Mouse (Mus musculus) adrenal gland, postnatal 14 days (tissue): ENCODE results near the gene Carns1. TPM values are rescaled to one million over a fixed set of nuclear protein-coding genes. Genes with fewer than 3 reads are reported as not detected.
A peak's percentile ranks its signal among the peaks of the same experiment; 100 is the strongest.

Experiments used
- DNase-seq: peaks from one replicate; pipeline ENCODE4 v3.0.0; 2021; ENCODE audit warnings: mixed read lengths
- long read RNA-seq, 2 experiments: library from polyadenylated mRNA; stranded (forward); transcript quantifications; one replicate each; pipeline ENCODE4 v2.0.0; 2021
- total RNA-seq: library from RNA; stranded (reverse); gene quantifications from 2 replicates; pipeline ENCODE4 v1.2.3, GENCODE M21; 2021

The Carns1 gene
- 2.6 and 4.1 TPM in 2 replicates for total RNA-seq
- long read RNA-seq, experiment 1, partial matches to known transcripts = 1 of 3 reads
- long read RNA-seq, experiment 1, other reads (novel, unspliced or antisense) = 2 of 3 reads
- long read RNA-seq, experiment 2 = 0 reads

DNA sequence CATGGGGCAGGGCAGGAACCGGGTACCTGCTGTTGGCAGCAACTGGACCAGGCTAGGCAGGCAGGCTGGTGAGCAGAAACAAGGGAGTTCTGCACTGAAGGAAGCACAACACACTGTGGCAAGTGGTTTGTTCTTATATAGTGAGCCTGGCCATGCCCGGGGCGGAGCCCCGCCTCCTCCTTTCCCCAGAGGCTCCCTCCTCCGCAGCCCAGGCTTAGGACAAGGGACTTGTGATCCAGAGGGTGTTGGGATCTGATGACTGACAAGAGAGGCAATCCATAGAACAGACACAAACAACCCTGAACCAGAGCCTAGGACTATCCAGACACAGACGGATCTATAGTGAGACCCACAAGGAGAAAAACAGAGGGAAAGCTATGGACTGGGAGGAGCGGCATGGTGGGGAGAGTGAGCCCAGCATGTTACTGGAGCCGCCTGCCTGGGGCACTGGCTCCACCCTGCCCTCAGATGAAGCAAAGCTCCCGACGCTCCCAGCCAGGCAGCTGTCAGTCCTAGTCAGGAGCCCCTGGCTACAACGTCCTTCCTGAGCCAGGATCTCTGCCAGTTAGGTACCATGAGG, at the start of gene Carns1:
Carns1 (minus strand) TSS at position 112 of the 580 bp plus-strand sequence.
- DNase-seq = no peak

DNA sequence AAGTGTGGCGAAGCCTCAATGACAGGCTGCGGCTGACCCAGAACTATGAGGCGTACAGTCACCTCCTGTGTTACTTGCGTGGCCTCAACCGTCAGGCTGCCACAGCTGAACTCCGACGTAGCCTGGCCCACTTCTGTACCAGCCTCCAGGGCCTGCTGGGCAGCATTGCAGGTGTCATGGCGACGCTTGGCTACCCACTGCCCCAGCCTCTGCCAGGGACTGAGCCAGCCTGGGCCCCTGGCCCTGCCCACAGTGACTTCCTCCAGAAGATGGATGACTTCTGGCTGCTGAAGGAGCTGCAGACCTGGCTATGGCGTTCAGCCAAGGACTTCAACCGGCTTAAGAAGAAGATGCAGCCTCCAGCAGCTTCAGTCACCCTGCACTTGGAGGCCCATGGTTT, 46.9 kb upstream of the Carns1 start:
- peak; percentile 60 for DNase-seq

- no peak for DNase-seq
Measured at GRCm38 (mm10) chr19:4220957-4221743, 45.9 kb upstream of the Carns1 start.

- no peak for DNase-seq
Measured at GRCm38 (mm10) chr19:4220416-4220815, 45.1 kb upstream of the Carns1 start.

DNA sequence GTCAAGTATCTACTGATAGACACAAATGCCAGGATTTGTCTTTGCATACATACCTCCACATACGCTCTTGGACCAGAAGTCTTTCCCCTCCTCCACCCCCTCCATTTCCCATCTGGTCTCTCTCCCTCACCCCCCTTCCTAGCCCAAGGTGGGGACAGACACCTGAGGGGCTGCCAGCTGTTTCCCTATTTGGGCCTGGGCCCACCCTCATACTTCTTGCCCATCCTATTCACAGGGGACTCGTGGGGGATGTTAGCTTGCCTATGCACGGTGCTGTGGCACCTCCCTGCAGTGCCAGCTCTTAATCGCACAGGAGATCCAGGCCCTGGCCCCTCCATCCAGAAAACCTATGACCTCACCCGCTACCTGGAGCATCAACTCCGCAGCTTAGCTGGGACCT, 44.7 kb upstream of the Carns1 start:
- DNase-seq = no peak

GRCm38 (mm10) chr19:4218784-4219183, 43.5 kb upstream of the Carns1 start:
- DNase-seq = no peak

DNA sequence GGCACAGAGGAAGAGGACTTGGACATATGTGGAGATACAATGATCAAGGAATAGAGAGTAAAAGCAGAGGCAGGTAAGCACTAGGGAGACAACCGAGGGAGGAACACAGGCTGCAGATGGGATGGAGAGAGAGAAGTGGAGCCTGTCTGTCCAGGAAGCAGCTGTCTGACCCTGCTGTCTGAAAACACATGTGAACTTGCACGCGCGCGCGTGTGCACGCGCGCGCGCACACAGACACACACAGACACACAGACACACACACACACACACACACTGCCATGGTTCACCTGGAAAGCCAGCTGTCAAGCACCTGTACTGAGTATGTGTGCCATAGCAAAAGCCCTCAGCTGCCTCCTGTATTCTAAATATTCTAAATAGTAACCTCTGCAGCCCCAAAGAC, 43.0 kb upstream of the Carns1 start:
- no peak for DNase-seq

- DNase-seq = no peak
Measured at GRCm38 (mm10) chr19:4217855-4218254, 42.6 kb upstream of the Carns1 start.

DNA sequence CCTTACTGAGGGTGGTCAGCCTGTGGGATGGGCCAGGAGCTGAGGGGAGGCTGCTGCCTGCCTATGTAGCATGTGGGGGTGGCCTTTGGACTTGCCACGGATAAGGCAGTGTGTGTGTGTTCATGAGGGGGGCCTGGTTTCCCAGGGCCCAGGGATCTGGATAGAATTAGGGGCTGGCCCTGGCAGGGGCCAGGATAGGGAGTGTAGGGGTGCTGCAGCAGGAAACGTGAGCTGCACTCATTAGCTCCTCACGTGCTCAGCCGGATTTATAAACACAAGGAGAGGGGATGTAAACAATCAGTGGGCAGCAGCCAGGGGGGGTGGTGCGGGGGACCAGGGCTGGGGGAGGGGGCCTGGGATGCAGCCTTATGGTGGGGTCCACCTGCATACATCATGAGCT, 41.9 kb upstream of the Carns1 start:
- DNase-seq = no peak

DNA sequence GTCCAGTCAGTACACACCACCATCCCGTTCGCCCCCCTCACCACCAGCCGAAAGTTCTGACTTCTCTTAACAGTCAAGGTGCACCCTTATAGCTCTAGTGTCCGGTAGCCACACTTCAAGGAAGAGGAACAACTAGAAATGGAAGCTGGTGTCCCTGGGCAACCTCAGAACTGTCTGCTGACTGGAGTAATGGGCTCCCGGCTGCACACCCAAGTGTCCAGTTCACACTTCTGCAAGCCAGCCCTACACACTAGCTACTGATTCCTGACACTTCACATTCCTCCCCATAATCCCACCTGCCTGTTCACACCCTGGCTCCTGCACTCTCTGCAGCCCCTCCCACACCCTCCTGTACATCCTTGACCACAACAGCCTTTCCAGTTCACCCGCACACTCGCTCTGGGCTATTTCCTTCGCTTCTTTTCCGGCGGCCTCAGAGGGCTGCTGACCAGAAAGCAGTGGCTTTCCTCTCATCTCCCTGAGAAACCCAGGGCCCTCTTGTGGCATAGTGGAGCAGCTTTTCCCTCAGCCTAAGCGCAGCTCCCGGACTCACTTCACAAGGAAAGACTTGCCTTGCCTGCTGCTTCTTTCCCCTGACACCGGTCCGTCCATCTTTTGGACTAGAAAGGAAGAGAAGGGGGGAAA, 40.9 kb upstream of the Carns1 start:
- DNase-seq = peak; percentile 71

DNA sequence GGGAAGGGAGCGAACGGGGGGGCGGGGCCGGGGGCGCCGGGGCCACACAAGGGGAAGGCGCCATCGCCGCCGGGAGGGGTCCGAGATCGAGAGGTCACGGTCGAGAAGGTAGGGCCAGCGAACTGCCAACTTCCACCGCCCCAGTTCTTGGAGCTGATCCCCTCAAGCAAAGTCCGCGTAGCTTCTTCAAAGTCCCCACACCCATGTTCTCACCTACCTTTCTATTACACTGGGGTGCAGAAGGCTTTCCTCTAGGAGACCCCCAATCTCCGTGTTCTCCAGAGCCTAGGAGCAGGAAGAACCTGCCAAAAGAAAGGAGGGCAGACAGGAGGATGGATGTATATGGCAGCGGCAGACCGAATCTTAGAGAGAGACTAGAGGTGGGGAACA, 40.2 kb upstream of the Carns1 start:
- no peak for DNase-seq

- peak; percentile 69 for DNase-seq
Measured at GRCm38 (mm10) chr19:4214771-4215450, 39.6 kb upstream of the Carns1 start.

GRCm38 (mm10) chr19:4214071-4214770, 38.9 kb upstream of the Carns1 start, which contains the start of the genes Clcf1 and AC109138.7:
Gene Clcf1, plus strand, starts transcription at chr19:4214238.
Gene AC109138.7, plus strand, starts transcription at chr19:4214357.
- DNase-seq = peak; percentile 81

GRCm38 (mm10) chr19:4213524-4213974, 38.3 kb upstream of the Carns1 start:
- DNase-seq = peak; percentile 80

DNA sequence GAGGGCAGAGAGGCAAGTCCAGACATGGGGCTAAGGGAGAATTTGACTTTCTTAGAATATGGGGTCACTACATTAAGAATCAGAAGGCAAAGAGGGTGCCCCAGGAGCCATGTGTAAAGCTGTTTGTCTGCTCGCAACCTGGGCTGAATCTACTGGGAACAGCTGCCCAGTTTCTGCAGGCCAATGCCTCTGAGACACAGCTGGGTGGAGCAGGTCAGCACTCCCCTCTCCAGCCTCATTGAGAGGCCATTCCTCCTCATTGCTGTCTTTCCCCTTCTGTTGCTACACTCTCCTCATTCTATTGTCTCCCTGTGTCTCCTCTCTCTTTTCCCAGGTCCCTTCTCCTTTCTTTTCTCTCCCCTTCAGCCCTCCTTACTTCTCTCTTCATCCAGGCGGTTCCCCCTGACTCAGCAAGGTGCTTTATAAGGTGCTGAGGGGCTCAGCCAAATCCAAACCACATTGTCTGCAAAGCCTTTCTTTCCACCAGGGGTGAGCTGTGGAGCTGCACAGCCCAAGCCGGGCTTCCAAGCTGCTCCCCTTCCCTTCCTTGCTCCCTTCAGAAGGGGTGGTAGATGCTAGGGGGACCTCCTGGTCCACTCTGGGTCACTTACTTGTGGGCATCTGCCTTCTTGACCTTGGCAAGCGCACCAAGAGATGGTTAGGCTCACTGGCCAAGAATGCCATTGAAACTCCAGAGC, 36.8 kb upstream of the Carns1 start:
- DNase-seq = no peak

DNA sequence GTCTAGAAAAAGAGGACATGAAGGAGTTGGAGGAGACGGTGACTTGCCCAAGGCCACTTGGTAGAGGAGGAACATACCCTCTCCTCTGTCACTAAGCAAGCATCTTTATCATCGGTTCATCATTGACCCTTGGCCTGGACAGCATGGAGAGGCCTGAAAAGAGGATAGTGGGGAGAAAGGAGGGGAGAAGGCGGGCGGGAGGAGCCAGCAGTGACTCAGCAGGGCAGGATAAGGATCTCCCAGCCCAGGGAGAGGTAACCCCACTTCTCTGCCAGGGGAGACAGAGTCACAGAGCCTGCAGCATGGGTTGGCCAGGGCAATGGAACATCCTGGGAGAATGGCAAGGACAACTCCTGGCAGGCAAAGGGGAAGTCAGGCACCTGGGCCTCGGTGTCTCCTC, 33.3 kb upstream of the Carns1 start:
- DNase-seq = no peak

DNA sequence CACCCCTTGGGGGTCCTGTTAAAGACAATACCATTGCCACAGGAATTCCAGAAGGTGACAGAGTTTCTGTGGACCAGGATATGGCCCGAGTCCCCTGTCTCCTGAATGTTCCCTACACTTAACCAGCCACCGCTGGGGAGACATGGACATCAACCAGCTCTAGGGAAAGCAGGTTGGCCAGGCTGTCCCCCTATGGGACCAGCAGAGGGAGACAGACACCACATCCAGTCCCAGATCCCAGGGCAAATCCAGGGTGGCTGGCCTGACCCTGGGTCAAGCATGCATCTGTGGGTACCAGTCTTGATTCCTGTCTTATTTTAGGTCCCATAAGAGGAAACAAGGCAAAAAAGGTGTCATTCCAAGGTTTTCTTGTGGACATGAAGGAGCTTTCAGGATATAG, 31.7 kb upstream of the Carns1 start:
- peak; percentile 88 for DNase-seq

DNA sequence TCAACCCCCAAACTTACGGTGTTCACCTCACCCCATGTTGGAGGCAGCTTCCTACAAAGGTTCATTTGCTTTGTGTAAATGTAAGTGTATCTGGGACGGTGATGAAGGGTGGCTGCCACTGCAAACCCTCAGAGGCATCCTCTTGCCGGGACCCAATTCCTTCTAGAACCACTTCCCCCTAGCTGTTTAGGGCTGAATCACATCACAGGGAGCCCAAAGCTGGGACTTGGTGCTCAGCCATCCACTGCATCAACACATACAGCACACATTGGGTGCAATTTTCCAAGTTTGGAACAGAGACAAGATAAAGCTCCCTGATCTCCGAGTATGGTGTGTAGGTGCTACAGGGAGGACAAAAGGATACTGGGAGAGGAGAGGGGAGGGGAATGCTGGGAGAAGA, 29.6 kb upstream of the Carns1 start:
- DNase-seq = no peak

DNA sequence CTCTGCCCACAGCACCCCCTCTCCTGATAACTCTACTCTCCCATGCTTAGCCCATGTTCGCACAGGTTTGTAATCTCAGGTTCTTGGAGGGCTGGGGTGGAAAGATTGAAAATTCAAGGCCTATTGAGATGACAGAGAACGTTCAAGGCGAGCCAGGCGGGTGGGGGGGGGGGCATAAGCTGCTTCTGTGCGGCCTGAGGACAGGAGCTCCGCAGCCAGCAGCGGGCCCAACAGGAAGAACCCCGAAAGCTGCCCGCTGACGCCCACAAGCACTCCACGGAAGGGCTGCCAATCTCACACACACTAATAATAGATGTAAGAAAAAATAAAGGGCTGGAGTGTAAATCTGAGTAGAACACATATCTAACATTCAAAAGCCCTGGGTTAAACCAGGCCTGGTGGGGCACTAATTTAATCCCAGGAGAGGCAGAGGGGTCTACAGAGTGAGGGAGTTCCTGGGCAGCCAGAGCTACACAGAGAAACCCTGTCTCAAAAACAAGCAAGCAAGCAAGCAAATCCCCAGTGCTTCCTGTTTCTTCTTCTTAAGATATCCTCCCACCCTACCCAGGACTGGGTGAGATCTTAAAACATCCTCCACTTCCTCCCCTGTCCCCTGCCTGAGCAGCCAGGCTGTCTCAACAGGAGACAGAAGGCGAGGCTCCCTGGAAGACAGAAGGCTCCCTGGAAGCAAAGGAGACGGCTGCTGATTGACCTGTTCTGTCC, 28.5 kb upstream of the Carns1 start:
- no peak for DNase-seq

DNA sequence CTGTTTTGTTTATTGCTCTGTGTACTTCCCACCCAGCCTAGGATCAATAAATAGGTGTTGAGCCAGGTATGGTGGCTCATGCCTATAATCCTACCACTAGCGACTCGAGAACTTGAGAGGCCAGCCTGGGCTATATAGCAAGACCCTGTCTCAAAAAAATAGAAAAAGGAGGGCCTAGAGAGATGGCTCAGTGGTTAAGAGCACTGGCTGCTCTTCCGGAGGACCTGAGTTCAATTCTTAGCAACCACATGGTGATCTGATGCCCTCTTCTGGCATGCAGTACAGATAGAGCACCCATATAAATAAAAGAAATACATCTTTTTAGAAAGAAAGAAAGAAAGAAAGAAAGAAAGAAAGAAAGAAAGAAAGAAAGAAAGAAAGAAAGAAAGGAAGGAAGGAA, 27.9 kb upstream of the Carns1 start:
- DNase-seq = no peak

- DNase-seq = no peak
Measured at GRCm38 (mm10) chr19:4202149-4202548, 26.9 kb upstream of the Carns1 start.
